Mouse (Mus musculus) lung, postnatal 0 days (tissue): ENCODE measurements around the gene Tmem176b.

Experiments used
- CTCF ChIP-seq: IDR thresholded peaks from 2 replicates; pipeline ENCODE4 v1.5.1; 2016; ENCODE audit warnings: antibody characterized with exemption, mild to moderate bottlenecking
- EP300 ChIP-seq: IDR thresholded peaks from 2 replicates; pipeline ENCODE4 v1.6.1; 2016; ENCODE audit warnings: antibody characterized with exemption, mild to moderate bottlenecking, control low read depth

DNA sequence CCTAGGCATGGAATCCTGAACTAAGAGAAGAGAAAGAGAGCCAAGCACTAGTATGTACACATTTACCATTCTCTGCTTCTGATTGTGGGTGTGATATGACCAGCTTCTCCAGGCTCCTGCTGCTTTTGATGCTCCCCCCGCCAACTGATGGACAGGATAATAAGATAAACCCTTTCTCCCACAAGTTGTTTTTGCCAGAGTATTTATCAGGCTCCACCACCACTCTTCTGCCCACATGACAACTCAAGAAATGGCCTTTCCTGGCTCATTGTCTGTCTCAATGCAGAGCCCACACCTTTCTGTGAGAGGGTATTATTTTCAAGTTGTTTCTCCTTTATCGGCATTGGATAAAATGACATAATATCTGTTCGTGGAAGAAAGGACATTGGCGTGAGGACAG, 7.8 kb downstream of the Tmem176b start:
- no peak for TF ChIP-seq EP300
- no peak for TF ChIP-seq CTCF
